Mouse (Mus musculus) neural tube, embryonic 14.5 days (tissue): Measurements from ENCODE around the gene Pigv. TPM values are rescaled to one million over a fixed set of nuclear protein-coding genes. Genes with fewer than 3 reads are reported as not detected.

Experiments used
- ATAC-seq: fragments of 200-750 bp; cut with Nextera tagmentation; 2 replicates; pipeline ENCODE4 v1.8.0; 2017; ENCODE audit warnings: low read depth, mild to moderate bottlenecking, moderate TSS enrichment, moderate library complexity
- H3K27ac ChIP-seq: fragments of 300-500 bp; sonication (generic); 2 replicates; pipeline ENCODE4 v1.5.1; 2014; ENCODE audit warnings: low read depth, mild to moderate bottlenecking, control low read depth, low read length, moderate library complexity, mixed read lengths
- H3K27me3 ChIP-seq: fragments of 300-500 bp; sonication (generic); 2 replicates; pipeline ENCODE4 v1.6.1; 2014; ENCODE audit warnings: low read length; ENCODE audit not compliant: control insufficient read depth, insufficient read depth
- H3K36me3 ChIP-seq: fragments of 300-500 bp; sonication (generic); 2 replicates; pipeline ENCODE4 v1.6.1; 2014; ENCODE audit warnings: low read length, mixed read lengths; ENCODE audit not compliant: control insufficient read depth, insufficient read depth
- H3K4me1 ChIP-seq: fragments of 300-500 bp; sonication (generic); 2 replicates; pipeline ENCODE4 v1.6.1; 2014; ENCODE audit warnings: low read length; ENCODE audit not compliant: control insufficient read depth, insufficient read depth
- H3K4me2 ChIP-seq: fragments of 300-500 bp; sonication (generic); 2 replicates; pipeline ENCODE4 v1.6.1; 2014; ENCODE audit warnings: mild to moderate bottlenecking, low read depth, low read length, control low read depth
- H3K4me3 ChIP-seq: fragments of 300-500 bp; sonication (generic); 2 replicates; pipeline ENCODE4 v1.5.1; 2014; ENCODE audit warnings: low read depth, low read length, control low read depth, mixed read lengths
- H3K9ac ChIP-seq: fragments of 300-500 bp; sonication (generic); replicated peaks from 2 replicates; pipeline ENCODE4 v1.6.1; 2014; ENCODE audit warnings: low read depth, mild to moderate bottlenecking, control low read depth, low read length, mixed read lengths
- H3K9me3 ChIP-seq: fragments of 300-500 bp; sonication (generic); 2 replicates; pipeline ENCODE4 v1.6.1; 2016; ENCODE audit warnings: low read length; ENCODE audit not compliant: control insufficient read depth
- WGBS: fragments of 180-500 bp; shearing (Covaris S2); extraction: QIAGEN DNeasy Blood & Tissue Kit; methylation state at CpG from one replicate; pipeline ENCODE4 v1.1.7; 2014; 5-methylcytosine and 5-hydroxymethylcytosine counted together
- polyA plus RNA-seq: library from polyadenylated mRNA; unstranded; fragments of >200 nt; fragmentation: Nextera tagmentation; extraction: Ambion mirVana; gene quantifications from 2 replicates; pipeline ENCODE4 v1.2.1, GENCODE M21; 2014

Gene Pigv
- polyA plus RNA-seq, 1 experiment from 2014 or later: 10.9 TPM

GRCm38 (mm10) chr4:133666199-133666598, 6.2 kb downstream of the Pigv start:
- Histone ChIP-seq H3K27ac (no peak overlapping the region), H3K4me3 (no peak overlapping the region), H3K27me3 (no peaks in the 10 kb centered on the region), H3K9me3 (no peaks in the 10 kb centered on the region), H3K36me3 (0 out of 2 replicates have a peak, but pooled peaks cover 4% of the 10 kb centered on the region), H3K4me2 (no peak overlapping the region), H3K4me1 (peaks cover 6% of the 10 kb centered on the region), H3K9ac (no peak overlapping the region)
- 75% methylated on average over 6 of the region's 6 CpGs for WGBS
- no peak for ATAC-seq

- Histone ChIP-seq H3K9ac (no peak overlapping the region), H3K4me2 (no peak overlapping the region)
- 55% methylated on average over 11 of the region's 11 CpGs for WGBS
Measured at GRCm38 (mm10) chr4:133665118-133665517, 7.3 kb downstream of the Pigv start.

DNA sequence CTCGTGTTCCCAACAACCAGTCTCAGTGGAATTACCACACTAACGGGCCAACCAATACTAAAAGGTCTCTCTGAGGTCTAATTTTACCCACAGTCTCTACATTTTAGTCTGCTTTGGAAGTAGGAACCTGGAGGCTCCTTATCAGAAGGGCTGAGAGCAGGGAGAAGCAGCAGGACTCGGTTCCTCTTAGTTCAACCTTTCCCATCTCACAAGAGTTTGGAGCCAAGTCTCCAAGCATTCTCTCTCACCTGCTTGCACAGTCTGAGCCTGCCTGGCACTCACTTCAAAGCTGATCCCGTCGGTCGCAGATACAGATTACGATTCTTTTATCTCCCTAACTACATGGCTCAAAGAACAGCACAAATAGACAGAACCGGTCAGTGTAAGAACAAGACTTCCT, 9.5 kb downstream of the Pigv start:
- Histone ChIP-seq H3K9ac (no peak overlapping the region), H3K27ac (no peak overlapping the region), H3K4me2 (no peak overlapping the region), H3K36me3 (0 out of 2 replicates have a peak, but pooled peaks cover 4% of the 10 kb centered on the region), H3K27me3 (no peaks in the 10 kb centered on the region), H3K4me3 (no peak overlapping the region), H3K4me1 (peaks cover 9% of the 10 kb centered on the region), H3K9me3 (no peaks in the 10 kb centered on the region)
- 85% methylated on average over 8 of the region's 8 CpGs for WGBS
- no peak for ATAC-seq

More at GRCm38 (mm10) chr4:133665118-133665517, 7.3 kb downstream of the Pigv start:
- Histone ChIP-seq H3K9me3 (no peaks in the 10 kb centered on the region), H3K36me3 (0 out of 2 replicates have a peak, but pooled peaks cover 4% of the 10 kb centered on the region), H3K27me3 (no peaks in the 10 kb centered on the region), H3K4me1 (peaks cover 9% of the 10 kb centered on the region), H3K4me3 (no peak overlapping the region), H3K27ac (peak overlapping the region; percentile 44)
- ATAC-seq: no peak; the same call in 1 of the 2 replicates

DNA sequence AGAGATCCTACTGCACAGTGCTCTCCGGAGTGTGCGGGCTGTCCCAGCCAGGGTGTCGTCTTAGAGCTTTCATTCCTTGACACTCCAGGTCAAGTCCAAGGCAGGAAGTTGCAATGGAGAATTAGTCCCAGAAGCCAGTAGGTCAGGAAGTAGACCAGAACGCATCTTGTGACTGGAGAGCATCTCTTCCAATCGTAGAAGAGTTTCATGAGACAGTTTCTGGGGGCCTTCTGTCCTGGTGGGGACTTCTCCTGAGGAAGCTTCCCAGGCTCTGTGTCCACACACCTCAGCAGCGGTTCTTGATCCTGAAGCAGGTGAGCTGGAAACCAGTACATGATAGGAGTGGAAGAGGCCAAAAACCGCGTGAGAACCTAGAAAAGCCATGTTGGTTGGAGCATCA, 10.0 kb downstream of the Pigv start:
- Histone ChIP-seq H3K27ac (no peak overlapping the region), H3K4me1 (peaks cover 9% of the 10 kb centered on the region), H3K9me3 (no peaks in the 10 kb centered on the region), H3K27me3 (no peaks in the 10 kb centered on the region), H3K36me3 (0 out of 2 replicates have a peak, but pooled peaks cover 4% of the 10 kb centered on the region), H3K4me2 (no peak overlapping the region), H3K4me3 (no peak overlapping the region), H3K9ac (no peak overlapping the region)
- WGBS: 91% methylated on average over 8 of the region's 8 CpGs
- no peak for ATAC-seq

DNA sequence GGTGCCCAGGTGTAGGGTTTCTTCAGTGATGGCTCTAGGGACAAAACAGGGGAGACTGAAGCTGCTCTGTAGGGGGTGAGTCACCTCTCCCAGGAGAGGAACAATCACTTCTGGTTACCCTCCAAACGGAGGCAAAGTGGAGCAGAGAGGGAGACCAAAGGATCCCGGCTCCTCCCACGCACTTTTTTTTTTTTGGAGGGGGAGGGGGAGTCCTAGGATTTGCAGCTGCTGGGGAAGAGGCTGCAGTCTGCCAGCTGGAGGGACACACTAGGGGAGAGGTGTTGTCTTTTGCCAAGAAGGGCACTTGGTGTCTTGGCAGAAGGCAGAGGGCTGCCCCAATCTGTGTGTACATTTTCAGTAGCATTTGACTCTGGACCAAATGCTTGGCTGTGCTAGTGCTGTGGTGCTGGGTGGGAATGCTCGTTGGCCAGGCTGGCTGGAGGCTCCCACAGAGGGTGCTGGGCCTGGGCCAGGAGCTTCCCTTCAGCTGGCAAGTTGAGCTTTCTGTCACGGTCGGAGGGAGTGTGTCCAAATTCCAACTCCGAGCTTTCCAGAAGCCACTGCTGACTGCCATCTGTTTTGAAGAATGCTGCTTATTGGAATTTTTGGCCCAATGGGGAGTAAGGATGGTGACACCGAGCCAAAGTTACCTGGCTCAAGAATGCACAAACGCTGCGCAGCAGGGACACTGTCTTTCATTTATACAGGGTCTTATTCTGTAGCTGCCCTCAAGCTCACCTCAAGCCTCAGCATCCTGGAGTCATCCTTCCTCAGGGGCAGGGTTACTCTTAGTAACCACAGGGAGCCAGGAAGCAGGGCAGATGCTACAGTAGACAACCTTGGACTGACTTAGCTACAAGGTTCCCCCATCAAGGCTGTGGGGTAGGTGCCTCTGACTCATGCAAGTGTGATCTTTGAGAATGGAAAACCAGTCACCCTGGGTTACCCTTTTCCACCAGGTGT, 12.0 kb downstream of the Pigv start:
- no peaks in the 10 kb centered on the region for H3K27me3 ChIP-seq
- H3K4me1 ChIP-seq: peaks cover 9% of the 10 kb centered on the region
- peak; percentile 79; the same call in 1 of the 2 replicates for ATAC-seq
- H3K4me2 ChIP-seq: peak overlapping the region; percentile 14
- H3K36me3 ChIP-seq: 0 out of 2 replicates have a peak, but pooled peaks cover 4% of the 10 kb centered on the region
- peak overlapping the region; percentile 76 for H3K27ac ChIP-seq
- peak overlapping the region; percentile 4; the same call in 1 of the 2 replicates for H3K9ac ChIP-seq
- 8% methylated on average over 10 of the region's 10 CpGs for whole genome bisulfite sequencing
- no peak overlapping the region for H3K4me3 ChIP-seq
- H3K9me3 ChIP-seq: no peaks in the 10 kb centered on the region

DNA sequence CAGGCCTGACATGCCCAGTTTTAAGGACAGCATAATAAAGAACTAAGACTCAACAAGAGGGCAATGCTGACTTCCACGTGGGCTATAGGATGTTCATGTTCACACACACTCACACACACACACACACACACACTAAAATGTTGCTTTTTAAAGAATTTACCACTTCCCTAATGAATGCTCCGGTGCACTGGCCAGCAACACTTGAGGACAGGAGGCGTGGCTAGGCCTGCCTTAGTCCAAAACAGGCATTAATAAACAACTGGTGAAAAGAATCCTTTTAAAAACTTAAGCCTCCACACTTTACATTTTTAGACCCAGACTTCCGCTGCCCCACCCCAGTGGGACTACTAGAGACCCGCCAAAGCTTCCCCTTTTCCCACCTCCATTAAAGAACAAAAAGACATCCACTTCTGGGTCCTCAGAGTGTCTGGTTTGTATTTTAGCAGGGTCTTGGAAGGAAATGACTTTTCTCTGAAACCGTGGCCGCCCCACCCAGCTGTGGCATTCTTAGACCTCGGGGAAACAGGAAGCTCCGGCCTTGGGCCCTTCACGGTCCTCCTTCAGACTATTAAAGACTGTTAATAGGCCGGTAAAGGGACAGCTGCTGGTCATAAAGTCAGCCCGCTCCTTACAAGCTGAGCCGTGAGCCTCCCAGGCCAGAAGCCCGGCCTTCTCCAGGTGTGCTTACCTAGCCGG, 12.8 kb downstream of the Pigv start:
- H3K9me3 ChIP-seq: no peaks in the 10 kb centered on the region
- H3K27ac ChIP-seq: peak overlapping the region; percentile 76
- peak overlapping the region; percentile 4; the same call in 1 of the 2 replicates for H3K9ac ChIP-seq
- H3K4me3 ChIP-seq: no peak overlapping the region
- H3K4me1 ChIP-seq: peaks cover 9% of the 10 kb centered on the region
- H3K36me3 ChIP-seq: 0 out of 2 replicates have a peak, but pooled peaks cover 4% of the 10 kb centered on the region
- peak overlapping the region; percentile 14 for H3K4me2 ChIP-seq
- H3K27me3 ChIP-seq: no peaks in the 10 kb centered on the region
- ATAC-seq: 0 out of 2 replicates have a peak, but pooled peaks have one; percentile 7
- 7% methylated on average over 15 of the region's 15 CpGs for WGBS

GRCm38 (mm10) chr4:133658729-133659128, 13.7 kb downstream of the Pigv start:
- no peak overlapping the region for H3K27ac ChIP-seq
- no peak for ATAC-seq
- no peaks in the 10 kb centered on the region for H3K36me3 ChIP-seq
- no peak overlapping the region for H3K4me3 ChIP-seq
- 23% methylated on average over 2 of the region's 2 CpGs for WGBS
- H3K9ac ChIP-seq: no peak overlapping the region
- H3K27me3 ChIP-seq: no peaks in the 10 kb centered on the region
- H3K4me1 ChIP-seq: peaks cover 9% of the 10 kb centered on the region
- H3K4me2 ChIP-seq: no peak overlapping the region
- no peaks in the 10 kb centered on the region for H3K9me3 ChIP-seq

DNA sequence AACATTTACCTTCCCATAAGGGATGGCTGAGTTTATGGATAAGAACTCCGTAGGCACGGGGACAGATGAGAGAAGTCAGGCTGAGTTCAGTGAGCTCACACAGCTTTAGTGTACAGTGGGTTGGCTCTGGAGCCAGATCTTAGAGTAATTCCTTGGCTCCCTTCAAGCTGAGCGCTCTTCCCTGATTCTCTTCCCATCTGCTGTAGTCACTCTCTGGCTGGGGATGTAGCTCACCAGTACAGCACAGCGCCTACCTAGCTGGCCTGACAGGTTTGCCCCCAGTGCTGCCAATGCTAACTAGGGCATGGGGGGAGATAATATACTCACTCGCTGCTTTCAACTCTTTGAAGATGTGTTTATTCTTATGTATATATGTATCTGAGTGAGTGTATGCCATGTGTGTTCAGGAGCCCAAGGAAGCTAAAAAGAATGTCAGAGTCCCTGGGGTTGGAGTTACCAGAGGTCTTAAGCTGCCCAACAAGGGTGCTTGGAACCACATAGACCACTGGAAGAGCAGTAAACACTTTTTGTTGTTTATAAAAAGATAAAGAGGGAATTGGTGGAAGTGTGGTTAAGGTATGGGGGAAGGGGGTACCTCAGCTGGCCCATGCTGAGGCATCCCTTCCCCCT, 14.5 kb downstream of the Pigv start:
- WGBS: 55% methylated on average over 5 of the region's 5 CpGs

More for the DNA sequence above, 14.5 kb downstream of the Pigv start:
- no peak for ATAC-seq
- no peak overlapping the region for H3K27ac ChIP-seq
- no peak overlapping the region for H3K9ac ChIP-seq
- H3K4me3 ChIP-seq: no peak overlapping the region
- no peaks in the 10 kb centered on the region for H3K27me3 ChIP-seq
- H3K9me3 ChIP-seq: no peaks in the 10 kb centered on the region
- H3K4me2 ChIP-seq: no peak overlapping the region
- H3K36me3 ChIP-seq: no peaks in the 10 kb centered on the region
- H3K4me1 ChIP-seq: peaks cover 9% of the 10 kb centered on the region
